Mouse (Mus musculus): Measurements from ENCODE around the gene 9930022D16Rik.

DNA sequence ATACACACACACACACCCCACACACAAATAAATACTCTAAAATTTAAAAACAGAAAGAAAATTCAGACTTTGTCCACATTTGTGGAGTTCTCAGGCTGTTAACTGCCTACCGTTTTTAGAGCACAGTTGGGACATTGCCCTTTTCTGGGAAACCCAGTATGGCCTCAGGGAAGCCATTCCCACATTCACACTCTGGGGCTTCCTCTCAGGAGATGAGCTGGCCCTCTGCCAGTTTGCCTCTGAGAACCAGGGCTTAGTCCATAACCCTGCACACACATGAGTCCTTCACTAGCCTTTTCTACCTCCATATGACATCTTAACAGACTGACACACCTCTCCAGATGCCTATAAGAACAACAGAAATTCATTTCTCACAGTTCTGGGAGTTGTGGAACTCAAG lies 9.6 kb downstream of the 9930022D16Rik start:
- TF ChIP-seq POLR2A (IDR thresholded peaks at IDR 0.05; ENCODE audit: control insufficient read depth in 1 of 2, insufficient read depth in 1 of 2, low read depth in 1 of 2, low read length in 2 of 2, poor library complexity in 1 of 2), result no peak
- no peak for TF ChIP-seq GATA1 (IDR thresholded peaks at IDR 0.05; ENCODE audit: low read depth, low read length)
- TF ChIP-seq HCFC1 (IDR thresholded peaks at IDR 0.05; ENCODE audit: low read depth, low read length), result no peak
- no peak for TF ChIP-seq TBP (IDR thresholded peaks at IDR 0.05; ENCODE audit: low read depth, low read length)
- no peak for TF ChIP-seq CTCF (IDR thresholded peaks at IDR 0.05 in 2 of 3, conservative IDR thresholded peaks at IDR 0.05 in 1 of 3; ENCODE audit: control insufficient read depth in 1 of 3, insufficient read depth in 1 of 3, low read depth in 2 of 3, low read length in 3 of 3, poor library complexity in 1 of 3, severe bottlenecking in 1 of 3)
- no peak for TF ChIP-seq NRF1 (IDR thresholded peaks at IDR 0.05; ENCODE audit: insufficient read depth, low read depth, low read length, poor library complexity, severe bottlenecking)

Measured in MEL (cell line).